Mouse (Mus musculus): ENCODE measurements around the gene Eif1ad. TPM values are rescaled to one million over a fixed set of nuclear protein-coding genes. Genes with fewer than 3 reads are reported as not detected.
A peak's percentile ranks its signal among the peaks of the same experiment; 100 is the strongest.

Eif1ad gene
- polyA plus RNA-seq, 1 experiment from 2014 or later = 72.6 TPM

- DNase-seq (ENCODE audit: low spot score) = no peak
- Histone ChIP-seq H3K4me3 (no peak overlapping the region), H3K27ac (no peak overlapping the region), H3K9me3 (no peaks in the 10 kb centered on the region), H3K4me1 (no peaks in the 10 kb centered on the region), H3K27me3 (ENCODE audit: insufficient read depth, poor library complexity, severe bottlenecking) (no peaks in the 10 kb centered on the region), H3K36me3 (no peaks in the 10 kb centered on the region)
- WGBS = no CpG with 5 or more reads among the region's 1 CpGs
Measured at GRCm38 (mm10) chr19:5356080-5356479, 10.5 kb upstream of the Eif1ad start.

DNA sequence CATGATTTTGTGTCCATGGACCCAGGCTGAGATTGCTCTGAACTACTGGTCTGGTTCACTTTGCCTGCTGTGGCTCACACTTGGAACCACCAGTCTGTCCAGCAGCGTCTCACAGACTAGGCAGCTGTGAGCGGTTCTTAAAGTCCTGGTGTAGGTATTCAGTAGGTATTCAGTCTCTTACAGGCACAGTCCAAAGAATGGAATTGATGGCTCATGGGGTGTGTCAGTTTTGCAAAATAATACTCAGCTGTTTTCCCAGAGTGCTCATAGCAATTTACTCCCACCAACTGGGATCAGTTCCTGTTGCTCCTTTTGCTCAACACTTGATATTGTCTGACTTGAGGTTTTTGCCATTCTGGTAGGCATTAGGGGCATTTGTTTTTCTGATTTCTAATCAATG lies 4.4 kb upstream of the Eif1ad start:
- no peak overlapping the region for H3K27ac ChIP-seq
- peaks cover 12% of the 10 kb centered on the region for H3K4me1 ChIP-seq
- H3K27me3 ChIP-seq (ENCODE audit: insufficient read depth, poor library complexity, severe bottlenecking) = no peaks in the 10 kb centered on the region
- no peaks in the 10 kb centered on the region for H3K9me3 ChIP-seq
- no peak for DNase-seq (ENCODE audit: low spot score)
- no peak overlapping the region for H3K4me3 ChIP-seq
- H3K36me3 ChIP-seq = peaks cover 23% of the 10 kb centered on the region
- WGBS = 76% methylated on average over 2 of the region's 2 CpGs

DNA sequence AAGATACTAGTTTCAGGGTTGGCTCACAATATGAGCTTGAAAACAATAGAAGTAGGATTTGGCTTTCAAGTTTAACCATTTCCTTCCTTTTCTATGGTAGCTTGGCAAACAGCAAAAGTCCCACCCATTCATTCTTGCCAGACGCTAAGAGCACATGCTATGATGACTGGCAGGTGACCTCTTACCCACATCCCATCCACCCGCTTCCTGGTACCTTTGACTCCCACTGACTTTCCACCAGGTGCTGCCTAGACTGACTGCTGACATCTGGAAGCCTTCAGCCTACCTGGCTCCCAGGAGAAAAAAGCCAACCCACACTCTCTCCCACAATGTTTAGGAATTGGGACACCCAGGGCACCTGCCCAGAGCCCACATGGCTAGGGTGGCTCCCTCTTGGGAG lies 2.4 kb upstream of the Eif1ad start:
- H3K9me3 ChIP-seq = no peaks in the 10 kb centered on the region
- WGBS = 94% methylated on average over 2 of the region's 2 CpGs
- H3K4me3 ChIP-seq = no peak overlapping the region
- H3K36me3 ChIP-seq = peaks cover 36% of the 10 kb centered on the region
- no peaks in the 10 kb centered on the region for H3K27me3 ChIP-seq (ENCODE audit: insufficient read depth, poor library complexity, severe bottlenecking)
- no peak for DNase-seq (ENCODE audit: low spot score)
- H3K4me1 ChIP-seq = peaks cover 23% of the 10 kb centered on the region
- no peak overlapping the region for H3K27ac ChIP-seq

DNA sequence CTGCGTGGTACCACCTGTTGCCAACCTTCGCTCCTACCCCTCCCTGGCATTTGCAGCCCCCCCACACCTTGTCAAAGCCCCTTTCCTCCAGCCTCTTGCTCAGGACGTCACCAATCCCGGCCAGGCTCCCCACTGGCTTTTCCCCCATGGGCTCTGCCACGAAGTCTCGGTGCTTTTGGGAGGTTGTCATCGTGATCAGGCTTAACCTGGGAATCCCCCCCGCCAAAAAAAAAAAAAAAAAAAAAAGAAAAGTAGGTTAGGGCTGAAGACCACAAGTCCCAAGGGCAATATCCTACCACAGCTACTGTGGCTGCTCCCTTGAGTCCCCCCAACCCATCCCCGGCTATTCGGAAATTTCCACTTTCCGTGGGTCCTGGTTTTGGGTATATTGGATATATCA lies 790 bp upstream of the Eif1ad start:
- Histone ChIP-seq H3K36me3 (peaks cover 53% of the 10 kb centered on the region), H3K27ac (peak overlapping the region; percentile 99)
- 24% methylated on average over 11 of the region's 11 CpGs for WGBS

GRCm38 (mm10) chr19:5367053-5367359 lies 465 bp downstream of the Eif1ad start, which contains the start of gene Banf1:
TSS of gene Banf1 (minus strand) at chr19:5367168.
- Histone ChIP-seq H3K4me1 (peaks cover 23% of the 10 kb centered on the region), H3K9me3 (no peaks in the 10 kb centered on the region), H3K4me3 (peak within 1 kb of the TSS; percentile 75), H3K36me3 (peaks cover 64% of the 10 kb centered on the region), H3K27me3 (ENCODE audit: insufficient read depth, poor library complexity, severe bottlenecking) (no peaks in the 10 kb centered on the region), H3K27ac (peak within 1 kb of the TSS; percentile 99)
- 0% methylated on average over 33 of the region's 33 CpGs for WGBS
- no peak for DNase-seq (ENCODE audit: low spot score)

More for the DNA sequence above, 790 bp upstream of the Eif1ad start:
- no peaks in the 10 kb centered on the region for H3K9me3 ChIP-seq
- H3K27me3 ChIP-seq (ENCODE audit: insufficient read depth, poor library complexity, severe bottlenecking) = no peaks in the 10 kb centered on the region
- DNase-seq (ENCODE audit: low spot score) = no peak
- peaks cover 23% of the 10 kb centered on the region for H3K4me1 ChIP-seq
- peak overlapping the region; percentile 75 for H3K4me3 ChIP-seq

GRCm38 (mm10) chr19:5367455-5367854 lies 914 bp downstream of the Eif1ad start:
- H3K36me3 ChIP-seq = peaks cover 68% of the 10 kb centered on the region
- WGBS = 10% methylated on average over 11 of the region's 11 CpGs
- no peaks in the 10 kb centered on the region for H3K27me3 ChIP-seq (ENCODE audit: insufficient read depth, poor library complexity, severe bottlenecking)
- DNase-seq (ENCODE audit: low spot score) = no peak
- no peaks in the 10 kb centered on the region for H3K9me3 ChIP-seq
- H3K4me3 ChIP-seq = peak overlapping the region; percentile 75
- H3K4me1 ChIP-seq = peaks cover 23% of the 10 kb centered on the region
- peak overlapping the region; percentile 99 for H3K27ac ChIP-seq

DNA sequence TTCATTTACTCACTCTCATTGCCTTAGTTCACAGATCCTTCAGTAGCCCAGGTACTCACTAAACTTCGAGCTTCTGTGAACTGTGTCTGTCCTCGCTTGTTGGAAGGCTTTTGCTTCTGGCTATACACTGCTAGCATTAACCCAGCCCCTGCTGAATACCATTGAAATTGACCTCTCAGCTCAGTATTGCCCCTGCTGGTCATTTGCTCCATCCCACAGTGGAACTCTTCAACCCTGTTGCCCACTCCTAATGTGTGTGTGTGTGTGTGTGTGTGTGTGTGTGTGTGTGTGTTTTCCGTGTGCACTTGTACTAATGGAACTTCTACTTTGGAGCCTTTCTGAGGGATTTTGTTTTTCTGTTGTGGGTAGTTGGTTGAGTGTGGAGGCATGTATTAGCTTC lies 4.4 kb downstream of the Eif1ad start:
- Histone ChIP-seq H3K9me3 (no peaks in the 10 kb centered on the region), H3K36me3 (peaks cover 68% of the 10 kb centered on the region), H3K27me3 (ENCODE audit: insufficient read depth, poor library complexity, severe bottlenecking) (no peaks in the 10 kb centered on the region), H3K4me3 (no peak overlapping the region), H3K4me1 (peaks cover 26% of the 10 kb centered on the region), H3K27ac (no peak overlapping the region)
- WGBS = 86% methylated on average over 3 of the region's 3 CpGs
- no peak for DNase-seq (ENCODE audit: low spot score)

GRCm38 (mm10) chr19:5372724-5373123 lies 6.2 kb downstream of the Eif1ad start:
- WGBS = 90% methylated on average over 7 of the region's 7 CpGs
- Histone ChIP-seq H3K36me3 (peaks cover 74% of the 10 kb centered on the region), H3K9me3 (no peaks in the 10 kb centered on the region), H3K27ac (no peak overlapping the region), H3K27me3 (ENCODE audit: insufficient read depth, poor library complexity, severe bottlenecking) (no peaks in the 10 kb centered on the region), H3K4me3 (no peak overlapping the region), H3K4me1 (peaks cover 19% of the 10 kb centered on the region)
- no peak for DNase-seq (ENCODE audit: low spot score)

- no peak for DNase-seq (ENCODE audit: low spot score)
- Histone ChIP-seq H3K4me1 (peaks cover 11% of the 10 kb centered on the region), H3K4me3 (no peak overlapping the region), H3K27ac (no peak overlapping the region), H3K9me3 (no peaks in the 10 kb centered on the region), H3K36me3 (peaks cover 74% of the 10 kb centered on the region), H3K27me3 (ENCODE audit: insufficient read depth, poor library complexity, severe bottlenecking) (no peaks in the 10 kb centered on the region)
- 71% methylated on average over 4 of the region's 4 CpGs for WGBS
Measured at GRCm38 (mm10) chr19:5374177-5374576, 7.6 kb downstream of the Eif1ad start.

GRCm38 (mm10) chr19:5374748-5375147 lies 8.2 kb downstream of the Eif1ad start:
- H3K36me3 ChIP-seq = peaks cover 74% of the 10 kb centered on the region
- H3K9me3 ChIP-seq = no peaks in the 10 kb centered on the region
- WGBS = 73% methylated on average over 4 of the region's 4 CpGs
- no peak for DNase-seq (ENCODE audit: low spot score)
- no peaks in the 10 kb centered on the region for H3K27me3 ChIP-seq (ENCODE audit: insufficient read depth, poor library complexity, severe bottlenecking)
- 0 out of 2 replicates have a peak overlapping the region, but pooled peaks have one; percentile 1 for H3K4me3 ChIP-seq
- peaks cover 11% of the 10 kb centered on the region for H3K4me1 ChIP-seq
- no peak overlapping the region for H3K27ac ChIP-seq

- peaks cover 11% of the 10 kb centered on the region for H3K4me1 ChIP-seq
- no peak for DNase-seq (ENCODE audit: low spot score)
- peaks cover 76% of the 10 kb centered on the region for H3K36me3 ChIP-seq
- no peaks in the 10 kb centered on the region for H3K27me3 ChIP-seq (ENCODE audit: insufficient read depth, poor library complexity, severe bottlenecking)
- H3K4me3 ChIP-seq = no peak overlapping the region
- no peaks in the 10 kb centered on the region for H3K9me3 ChIP-seq
- WGBS = 87% methylated on average over 1 of the region's 1 CpGs
- no peak overlapping the region for H3K27ac ChIP-seq
Measured at GRCm38 (mm10) chr19:5377446-5377845, 10.9 kb downstream of the Eif1ad start.

- no peak overlapping the region for H3K4me3 ChIP-seq
- no peak overlapping the region for H3K27ac ChIP-seq
- no peaks in the 10 kb centered on the region for H3K9me3 ChIP-seq
- DNase-seq (ENCODE audit: low spot score) = no peak
- H3K4me1 ChIP-seq = peaks cover 19% of the 10 kb centered on the region
- WGBS = 90% methylated on average over 12 of the region's 12 CpGs
- no peaks in the 10 kb centered on the region for H3K27me3 ChIP-seq (ENCODE audit: insufficient read depth, poor library complexity, severe bottlenecking)
- peaks cover 77% of the 10 kb centered on the region for H3K36me3 ChIP-seq
Measured at GRCm38 (mm10) chr19:5383326-5383725, 16.8 kb downstream of the Eif1ad start.

DNA sequence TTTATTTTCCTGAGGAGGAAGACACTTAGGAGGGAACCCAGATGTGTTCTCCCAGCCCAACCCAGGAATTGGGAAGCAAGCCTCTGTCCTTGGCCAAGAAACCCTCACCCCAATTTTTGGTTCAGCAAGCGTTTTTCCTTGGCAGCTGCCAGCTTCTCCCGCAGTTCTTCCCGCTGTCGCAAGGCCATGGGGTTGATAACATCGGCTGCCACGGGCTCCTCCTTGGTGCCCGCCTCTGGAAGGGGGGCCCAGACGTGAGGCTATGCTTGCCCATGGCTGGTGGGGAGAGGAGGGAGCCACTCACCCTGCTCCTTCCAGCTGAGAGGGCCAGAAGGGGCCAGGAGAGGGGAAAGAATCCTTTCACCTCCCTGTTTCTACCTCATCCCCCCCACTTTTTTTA lies 18.2 kb downstream of the Eif1ad start:
- Histone ChIP-seq H3K27me3 (ENCODE audit: insufficient read depth, poor library complexity, severe bottlenecking) (no peaks in the 10 kb centered on the region), H3K4me3 (no peak overlapping the region), H3K27ac (no peak overlapping the region), H3K9me3 (no peaks in the 10 kb centered on the region), H3K4me1 (peaks cover 25% of the 10 kb centered on the region), H3K36me3 (peaks cover 63% of the 10 kb centered on the region)
- 87% methylated on average over 8 of the region's 8 CpGs for WGBS
- DNase-seq (ENCODE audit: low spot score) = no peak

DNA sequence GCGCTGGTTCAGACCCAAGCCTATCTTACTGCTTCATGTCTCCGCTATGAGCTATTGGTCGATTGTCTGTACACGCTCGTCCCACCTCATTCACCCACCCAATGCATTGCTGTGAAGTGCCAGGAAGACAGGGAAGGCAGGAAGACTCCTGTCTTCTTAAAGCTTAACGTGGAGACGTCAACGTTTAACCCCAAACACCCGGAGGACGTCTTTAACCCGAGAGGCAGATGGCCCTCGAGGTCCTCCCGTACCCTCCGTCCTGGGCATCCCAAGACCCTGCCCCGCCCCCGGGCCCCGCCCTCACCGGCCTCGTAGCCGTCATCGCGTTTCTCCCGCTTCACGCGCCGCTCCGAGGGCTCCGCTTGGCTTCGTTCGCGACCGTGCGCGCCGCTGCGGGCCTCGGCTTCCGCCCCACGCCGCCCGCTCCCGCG lies 21.5 kb downstream of the Eif1ad start:
- H3K27me3 ChIP-seq (ENCODE audit: insufficient read depth, poor library complexity, severe bottlenecking) = no peaks in the 10 kb centered on the region
- H3K36me3 ChIP-seq = peaks cover 30% of the 10 kb centered on the region
- H3K4me3 ChIP-seq = peak overlapping the region; percentile 99
- WGBS = under 1% methylated on average over 43 of the region's 43 CpGs
- H3K27ac ChIP-seq = peak overlapping the region; percentile 92
- peaks cover 40% of the 10 kb centered on the region for H3K4me1 ChIP-seq
- no peaks in the 10 kb centered on the region for H3K9me3 ChIP-seq
- no peak for DNase-seq (ENCODE audit: low spot score)

Measured in heart, embryonic 10.5 days (tissue).